Mouse (Mus musculus): ENCODE data around the gene Ifi206.

The Ifi206 gene

DNA sequence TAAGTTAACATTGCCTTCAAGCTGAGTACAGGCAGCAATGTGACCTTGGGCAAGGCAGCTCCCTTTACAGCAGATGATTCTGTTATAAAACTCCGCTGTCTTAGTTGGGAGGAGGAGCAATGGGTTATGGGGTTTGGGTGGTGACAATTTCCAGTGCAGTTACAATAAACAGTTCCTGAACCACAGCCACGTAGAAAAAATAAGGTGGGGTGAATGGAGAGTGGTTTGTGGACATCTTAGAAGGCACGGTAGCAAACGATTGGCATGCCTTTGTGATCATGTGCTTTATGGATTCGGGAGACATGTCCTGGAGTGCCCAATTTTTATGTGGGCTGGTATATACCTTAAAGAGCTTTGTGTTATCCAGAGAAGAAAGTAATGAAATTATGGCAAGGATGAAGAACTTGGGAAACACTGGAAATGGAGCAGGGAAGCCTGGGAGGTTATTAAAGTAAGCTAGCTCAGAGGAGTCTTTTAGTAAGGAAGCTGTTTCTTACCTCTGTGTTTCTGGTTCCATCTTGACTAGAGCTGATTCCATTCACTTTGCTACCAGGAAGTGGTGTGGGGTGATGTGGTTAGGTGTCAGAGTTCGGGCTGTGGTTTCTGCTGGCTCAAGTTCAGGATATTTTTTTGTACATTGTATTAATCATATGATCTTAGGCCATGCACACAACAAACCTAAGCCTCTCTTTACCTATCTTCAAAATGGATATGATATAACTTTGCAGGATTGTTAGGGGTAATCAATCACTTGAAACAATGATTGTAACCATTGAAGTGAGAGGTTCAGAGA lies 53.5 kb downstream of the Ifi206 start:
- DNase-seq (ENCODE audit: low read depth, low spot score), result peak; percentile 33
- peaks cover 3% of the 10 kb centered on the region; the same call in 1 of the 2 replicates for H3K36me3 ChIP-seq (ENCODE audit: control insufficient read depth, insufficient read depth, low read length, poor library complexity, severe bottlenecking)
- H3K27me3 ChIP-seq (ENCODE audit: control insufficient read depth, insufficient read depth, low read length, poor library complexity, severe bottlenecking), result no peaks in the 10 kb centered on the region

DNA sequence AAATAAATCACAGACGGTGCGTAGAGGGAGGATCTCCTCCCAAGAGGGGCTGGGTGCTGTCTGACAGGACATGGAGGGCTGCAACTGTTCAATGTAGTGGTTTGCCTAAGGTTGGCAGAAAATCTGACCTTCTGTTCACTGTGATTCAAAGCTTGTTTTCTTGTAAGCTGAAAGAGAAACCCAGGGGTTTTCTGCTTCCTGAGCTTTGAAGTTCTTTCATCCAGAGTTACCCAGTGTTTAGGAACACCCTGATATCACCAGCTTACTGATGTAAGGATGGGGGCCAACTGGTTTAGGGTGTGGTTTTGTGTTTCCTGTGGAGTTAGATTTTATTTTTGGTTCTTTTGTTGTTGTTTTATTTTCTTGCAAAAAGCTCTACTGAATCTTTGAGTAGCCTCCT lies 58.4 kb downstream of the Ifi206 start:
- Histone ChIP-seq H3K27me3 (ENCODE audit: control insufficient read depth, insufficient read depth, low read length, poor library complexity, severe bottlenecking) (no peaks in the 10 kb centered on the region), H3K36me3 (ENCODE audit: control insufficient read depth, insufficient read depth, low read length, poor library complexity, severe bottlenecking) (no peaks in the 10 kb centered on the region)
- DNase-seq (ENCODE audit: low read depth, low spot score), result no peak

DNA sequence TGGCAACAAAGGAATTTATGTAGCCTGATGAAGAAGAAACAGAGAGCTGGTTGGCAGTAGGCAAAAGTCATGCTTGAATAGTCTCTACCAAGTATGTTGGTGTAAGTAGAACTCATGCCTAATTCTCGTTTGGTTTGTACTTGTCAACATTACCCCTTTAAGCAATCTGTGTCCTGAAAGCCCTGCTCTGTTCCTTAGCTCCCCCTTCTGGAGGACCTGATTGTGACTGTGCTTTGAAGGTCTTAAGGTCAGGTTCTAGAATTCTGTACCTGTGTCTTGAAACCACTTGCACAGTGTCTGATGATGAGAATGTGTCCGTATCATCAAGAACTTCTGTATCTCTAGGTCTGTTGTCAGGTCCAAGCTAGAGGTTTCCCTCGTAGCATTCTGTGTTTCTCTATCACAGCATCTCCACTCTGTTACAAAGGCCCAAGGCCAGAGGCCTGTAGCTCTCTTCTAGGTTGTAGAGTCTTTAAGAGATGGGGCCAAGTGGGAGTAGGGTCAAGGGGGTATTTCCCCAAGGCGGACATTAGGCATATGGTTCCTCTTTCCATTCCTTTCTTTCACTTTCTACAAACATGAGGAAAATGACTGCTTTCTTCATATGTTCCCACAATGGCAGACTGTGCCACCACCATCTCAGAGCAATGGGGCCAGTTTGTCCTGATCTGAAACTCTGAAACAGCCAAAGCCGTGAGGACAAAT lies 60.7 kb downstream of the Ifi206 start:
- peak; percentile 69 for DNase-seq (ENCODE audit: low read depth, low spot score)
- H3K36me3 ChIP-seq (ENCODE audit: control insufficient read depth, insufficient read depth, low read length, poor library complexity, severe bottlenecking), result 0 out of 2 replicates have a peak, but pooled peaks cover 1% of the 10 kb centered on the region
- H3K27me3 ChIP-seq (ENCODE audit: control insufficient read depth, insufficient read depth, low read length, poor library complexity, severe bottlenecking), result no peaks in the 10 kb centered on the region

DNA sequence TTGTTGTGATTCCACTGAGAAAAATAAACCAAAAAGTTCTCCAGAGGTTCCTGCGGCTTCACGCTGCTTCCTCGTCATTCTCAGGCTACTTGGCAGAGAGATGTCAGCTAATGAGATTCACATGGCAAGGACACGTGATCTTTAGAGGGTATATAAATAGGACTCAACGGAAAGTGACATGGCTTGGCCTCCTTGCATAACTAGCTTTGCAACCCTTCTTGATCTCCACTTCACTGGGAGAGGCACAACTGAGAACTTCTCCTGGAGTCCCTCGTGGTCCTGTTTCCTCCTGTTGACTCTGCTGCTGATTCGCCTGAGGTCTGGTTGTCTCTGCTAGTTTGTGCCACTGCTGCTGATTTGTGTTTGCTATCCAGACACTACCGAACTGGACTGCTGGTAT lies 63.5 kb downstream of the Ifi206 start:
- Histone ChIP-seq H3K36me3 (ENCODE audit: control insufficient read depth, insufficient read depth, low read length, poor library complexity, severe bottlenecking) (0 out of 2 replicates have a peak, but pooled peaks cover 1% of the 10 kb centered on the region), H3K27me3 (ENCODE audit: control insufficient read depth, insufficient read depth, low read length, poor library complexity, severe bottlenecking) (no peaks in the 10 kb centered on the region)
- DNase-seq (ENCODE audit: low read depth, low spot score), result no peak

DNA sequence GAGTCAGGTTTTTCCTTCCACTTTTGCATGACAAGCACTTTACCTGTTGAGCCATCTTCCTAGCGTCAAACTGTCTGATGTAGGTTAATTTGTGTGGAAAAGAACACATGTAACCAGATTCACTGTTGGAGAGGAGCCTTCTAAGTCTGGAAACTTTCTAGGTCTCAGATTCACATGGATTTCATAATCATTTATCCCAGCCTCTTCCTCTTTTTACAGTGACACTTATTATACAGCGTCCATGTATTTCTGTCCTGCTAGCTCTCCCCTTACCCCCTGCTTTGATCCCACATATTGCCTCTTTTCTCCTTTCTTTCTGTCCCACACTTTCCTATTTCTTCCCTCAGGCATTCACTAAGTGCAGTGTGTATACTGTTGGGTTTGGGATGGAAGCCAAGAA lies 64.5 kb downstream of the Ifi206 start:
- Histone ChIP-seq H3K27me3 (ENCODE audit: control insufficient read depth, insufficient read depth, low read length, poor library complexity, severe bottlenecking) (no peaks in the 10 kb centered on the region), H3K36me3 (ENCODE audit: control insufficient read depth, insufficient read depth, low read length, poor library complexity, severe bottlenecking) (0 out of 2 replicates have a peak, but pooled peaks cover 1% of the 10 kb centered on the region)
- no peak for DNase-seq (ENCODE audit: low read depth, low spot score)

DNA sequence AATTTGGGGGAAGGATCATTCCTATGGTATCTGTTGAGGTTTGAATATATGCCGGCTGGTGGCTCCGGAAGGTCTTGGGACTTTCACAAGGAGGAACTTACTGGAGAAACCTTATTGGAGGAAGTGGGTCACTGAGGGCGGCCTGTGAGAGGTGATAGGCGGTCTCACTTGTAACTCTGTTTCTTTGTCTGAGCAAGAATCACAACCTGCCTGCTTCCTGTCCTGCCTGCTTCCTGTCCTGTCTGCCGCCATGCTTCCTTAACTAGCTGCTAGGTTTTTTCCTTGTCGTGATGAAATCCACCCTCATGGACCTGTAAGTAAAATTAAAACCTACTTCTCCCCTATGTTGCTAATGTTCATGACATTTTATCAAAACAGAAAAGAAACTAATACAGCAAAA lies 70.5 kb downstream of the Ifi206 start:
- peak; percentile 83 for DNase-seq (ENCODE audit: low read depth, low spot score)
- H3K27me3 ChIP-seq (ENCODE audit: control insufficient read depth, insufficient read depth, low read length, poor library complexity, severe bottlenecking), result no peaks in the 10 kb centered on the region
- H3K36me3 ChIP-seq (ENCODE audit: control insufficient read depth, insufficient read depth, low read length, poor library complexity, severe bottlenecking), result 0 out of 2 replicates have a peak, but pooled peaks cover under 1% of the 10 kb centered on the region

DNA sequence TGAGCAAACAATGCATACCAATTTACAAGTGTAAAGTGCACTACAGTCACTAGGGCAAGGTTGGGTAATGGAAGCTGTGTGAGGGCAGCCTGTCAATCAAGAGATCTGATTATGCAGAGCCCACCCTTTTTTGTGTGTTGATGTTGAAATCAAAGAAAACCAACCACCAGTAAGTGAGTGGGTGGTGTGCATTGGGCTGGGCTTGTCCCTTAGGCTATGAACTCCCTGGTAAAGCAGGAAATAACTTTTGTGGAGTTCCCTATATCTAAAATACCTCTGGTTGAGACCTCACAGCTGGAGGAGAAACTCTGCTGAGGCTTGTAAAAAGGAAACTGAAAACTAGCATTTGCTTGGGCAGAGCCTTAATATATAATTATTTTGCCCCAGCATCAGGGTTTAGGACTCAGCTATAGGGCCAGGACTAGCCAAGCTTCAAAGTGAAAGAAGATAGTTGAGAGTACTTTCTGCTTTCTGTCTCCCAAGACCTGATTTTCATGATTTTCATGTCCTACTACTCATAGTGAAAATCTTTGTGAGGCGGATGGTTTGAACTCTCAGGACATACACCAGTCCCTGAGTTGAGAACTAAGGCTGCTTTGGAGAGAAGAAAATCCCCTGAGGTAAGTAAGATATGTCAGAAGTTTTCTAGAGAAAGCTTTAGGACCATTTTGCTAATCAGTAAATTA lies 71.8 kb downstream of the Ifi206 start:
- Histone ChIP-seq H3K36me3 (ENCODE audit: control insufficient read depth, insufficient read depth, low read length, poor library complexity, severe bottlenecking) (no peaks in the 10 kb centered on the region), H3K27me3 (ENCODE audit: control insufficient read depth, insufficient read depth, low read length, poor library complexity, severe bottlenecking) (no peaks in the 10 kb centered on the region)
- peak; percentile 49 for DNase-seq (ENCODE audit: low read depth, low spot score)

DNA sequence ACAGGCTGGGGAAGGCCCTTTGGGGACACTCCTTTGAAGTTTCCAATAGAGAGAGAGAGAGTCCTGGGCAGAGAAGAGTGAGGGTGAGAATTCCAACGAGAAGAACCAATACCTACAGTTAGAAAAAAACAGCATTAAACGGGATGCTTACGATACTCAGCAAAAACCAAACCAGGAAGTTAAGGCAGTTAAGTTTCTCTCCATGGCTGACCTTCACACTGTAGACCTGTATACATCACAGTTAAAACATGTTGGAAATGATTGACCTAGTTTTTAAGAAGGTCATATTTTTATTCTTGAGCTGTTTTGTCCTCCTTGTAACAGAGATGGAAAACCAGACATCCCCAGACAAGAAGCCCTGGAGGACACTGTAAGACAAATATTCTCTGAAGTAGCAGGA lies 72.3 kb downstream of the Ifi206 start:
- no peaks in the 10 kb centered on the region for H3K36me3 ChIP-seq (ENCODE audit: control insufficient read depth, insufficient read depth, low read length, poor library complexity, severe bottlenecking)
- DNase-seq (ENCODE audit: low read depth, low spot score), result no peak
- no peaks in the 10 kb centered on the region for H3K27me3 ChIP-seq (ENCODE audit: control insufficient read depth, insufficient read depth, low read length, poor library complexity, severe bottlenecking)
